Mouse (Mus musculus) MEL (cell line): Measurements from ENCODE around the gene Gpld1.

Experiments
- CTCF ChIP-seq, 3 experiments: IDR thresholded peaks in 2 of 3; conservative IDR thresholded peaks in 1 of 3; 2 replicates each; pipeline ENCODE4 v1.5.1; 2011 to 2012; ENCODE audit warnings: low read length in 3 of 3, low read depth in 2 of 3, mild to moderate bottlenecking in 2 of 3, improper control_type of control experiment in 1 of 3, inconsistent platforms in 1 of 3, mixed read lengths in 1 of 3, moderate library complexity in 1 of 3; ENCODE audit not compliant: control insufficient read depth in 1 of 3, insufficient read depth in 1 of 3, poor library complexity in 1 of 3, severe bottlenecking in 1 of 3
- ELF1 ChIP-seq: IDR thresholded peaks from 2 replicates; pipeline ENCODE4 v1.6.1; 2014; ENCODE audit warnings: low read depth, mild to moderate bottlenecking, inconsistent platforms, low read length, improper control_type of control experiment, moderate library complexity
- EP300 ChIP-seq, 2 experiments: IDR thresholded peaks; 2 replicates each; pipeline ENCODE4 v1.6.1; 2011; ENCODE audit warnings: improper control_type of control experiment in 2 of 2, low read length in 2 of 2, low read depth in 1 of 2, mild to moderate bottlenecking in 1 of 2
- GABPA ChIP-seq: IDR thresholded peaks from 2 replicates; pipeline ENCODE4 v1.6.1; 2012; ENCODE audit warnings: low read depth, mild to moderate bottlenecking, inconsistent platforms, low read length, improper control_type of control experiment, moderate library complexity
- MXI1 ChIP-seq: IDR thresholded peaks from 2 replicates; pipeline ENCODE4 v1.6.1; 2011; ENCODE audit warnings: mild to moderate bottlenecking, low read depth, low read length, improper control_type of control experiment
- NELFE ChIP-seq: IDR thresholded peaks from 2 replicates; pipeline ENCODE4 v1.6.1; 2011; ENCODE audit warnings: low read depth, low read length, improper control_type of control experiment
- POLR2A ChIP-seq, 2 experiments: IDR thresholded peaks; 2 replicates each; pipeline ENCODE4 v1.6.1; 2011 to 2012; ENCODE audit warnings: low read length in 2 of 2, mild to moderate bottlenecking in 2 of 2, control low read depth in 1 of 2, improper control_type of control experiment in 1 of 2, low read depth in 1 of 2, moderate library complexity in 1 of 2; ENCODE audit not compliant: control insufficient read depth in 1 of 2, insufficient read depth in 1 of 2, poor library complexity in 1 of 2
- POLR2AphosphoS5 ChIP-seq: IDR thresholded peaks from 2 replicates; pipeline ENCODE4 v1.6.1; 2012; ENCODE audit warnings: low read depth, borderline replicate concordance, mild to moderate bottlenecking, inconsistent platforms, low read length, moderate library complexity, mixed read lengths
- RCOR1 ChIP-seq: IDR thresholded peaks from 2 replicates; pipeline ENCODE4 v1.6.1; 2012; ENCODE audit warnings: low read depth, mild to moderate bottlenecking, inconsistent platforms, low read length, improper control_type of control experiment
- TCF12 ChIP-seq: IDR thresholded peaks from 2 replicates; pipeline ENCODE4 v1.6.1; 2014; ENCODE audit warnings: low read depth, mild to moderate bottlenecking, inconsistent platforms, low read length, improper control_type of control experiment, moderate library complexity
- ZMIZ1 ChIP-seq: IDR thresholded peaks from 2 replicates; pipeline ENCODE4 v1.6.1; 2012; ENCODE audit warnings: low read depth, mild to moderate bottlenecking, inconsistent platforms, low read length, improper control_type of control experiment, moderate library complexity

DNA sequence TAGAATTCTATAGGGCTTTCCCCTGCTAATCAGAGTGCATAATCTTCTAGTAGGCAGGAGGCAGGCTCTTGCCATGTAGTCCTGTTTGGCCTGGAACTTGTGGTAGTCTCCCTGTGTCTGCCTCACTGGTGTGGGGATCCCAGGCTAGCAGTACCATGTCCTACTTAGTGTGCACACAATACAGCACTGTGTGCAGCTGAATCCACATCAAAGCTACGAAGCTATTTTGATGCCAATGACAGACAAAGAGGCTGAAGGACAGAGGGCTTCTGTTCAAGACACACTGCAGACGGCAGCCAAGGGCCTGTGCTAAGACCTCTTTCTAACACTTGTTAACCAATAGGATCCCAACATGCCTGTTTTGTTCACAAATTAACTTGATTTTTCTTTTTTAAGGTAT, 42.5 kb downstream of the Gpld1 start:
- TF ChIP-seq MXI1, result no peak
- no peak for TF ChIP-seq ELF1
- no peak for TF ChIP-seq NELFE
- TF ChIP-seq POLR2AphosphoS5, result no peak
- no peak for TF ChIP-seq EP300 (IDR thresholded peaks at IDR 0.05; ENCODE audit: low read depth in 1 of 2, low read length in 2 of 2)
- TF ChIP-seq TCF12, result no peak
- no peak for TF ChIP-seq CTCF (IDR thresholded peaks at IDR 0.05 in 2 of 3, conservative IDR thresholded peaks at IDR 0.05 in 1 of 3; ENCODE audit: control insufficient read depth in 1 of 3, insufficient read depth in 1 of 3, low read depth in 2 of 3, low read length in 3 of 3, poor library complexity in 1 of 3, severe bottlenecking in 1 of 3)
- no peak for TF ChIP-seq ZMIZ1
- no peak for TF ChIP-seq POLR2A (IDR thresholded peaks at IDR 0.05; ENCODE audit: control insufficient read depth in 1 of 2, insufficient read depth in 1 of 2, low read depth in 1 of 2, low read length in 2 of 2, poor library complexity in 1 of 2)
- TF ChIP-seq RCOR1, result no peak
- no peak for TF ChIP-seq GABPA
